Mouse (Mus musculus): ENCODE measurements around the gene Eef1a1. TPM values are rescaled to one million over a fixed set of nuclear protein-coding genes. Genes with fewer than 3 reads are reported as not detected.
"Not testable (repeated sequence)": the region's sequence is repeated elsewhere in the genome, so short reads cannot be mapped to it uniquely, and the experiment has no call there.

Eef1a1 gene
- 20,259 and 20,522 TPM in 2 replicates for total RNA-seq (2015)
- total RNA-seq (2017): 11,199 and 11,450 TPM in 2 replicates

DNA sequence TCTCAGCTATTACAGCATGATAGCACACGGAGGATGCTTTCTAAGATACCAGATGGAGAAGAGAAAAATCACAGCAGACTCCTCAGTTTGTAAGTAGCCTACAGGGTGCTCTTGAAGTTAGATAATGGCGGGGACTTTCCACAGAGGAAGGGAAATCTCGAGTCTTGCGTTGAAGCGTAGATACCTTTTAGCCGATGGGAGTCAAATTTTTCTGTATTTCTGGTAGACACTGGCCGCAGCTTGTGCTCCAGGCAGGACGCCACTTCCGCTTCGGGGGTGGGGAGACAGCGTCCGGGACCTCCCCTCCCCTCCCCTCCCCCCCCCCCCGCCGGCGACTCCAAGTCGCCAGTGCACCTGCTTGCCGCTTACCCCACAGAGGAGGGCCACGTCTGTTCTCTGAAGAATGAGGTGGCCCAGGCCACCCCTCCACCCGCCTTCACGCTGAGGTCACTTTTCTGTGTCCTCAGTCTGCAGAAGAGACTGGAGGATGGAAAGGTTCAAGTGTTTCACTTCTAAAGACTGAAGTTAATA lies at the start of gene Eef1a1:
Eef1a1 (minus strand) TSS at position 262 of the 531 bp plus-strand sequence.
- peak; percentile 76 for ATAC-seq (replicated peaks; ENCODE audit: poor library complexity)

DNA sequence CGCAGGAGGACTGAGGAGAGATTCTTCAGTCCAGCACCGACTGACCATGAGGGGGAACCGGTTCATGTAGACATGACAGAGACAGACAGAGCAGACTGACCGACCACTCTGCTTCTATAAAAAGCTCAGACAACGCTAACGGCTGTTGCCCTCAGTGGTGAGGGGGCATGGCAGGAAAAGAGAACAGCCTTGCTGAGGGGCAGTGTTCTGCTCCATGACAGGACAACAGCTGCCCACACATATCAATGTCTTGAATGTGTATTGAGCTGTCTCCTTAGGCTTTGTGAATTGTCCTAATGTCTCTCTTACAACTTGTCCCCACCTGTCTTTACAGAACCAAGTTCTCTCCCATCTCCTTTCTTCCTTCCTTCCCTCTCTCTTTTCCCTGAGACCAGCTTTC lies 49.5 kb upstream of the Eef1a1 start:
- no peak for ATAC-seq (replicated peaks; ENCODE audit: poor library complexity)

DNA sequence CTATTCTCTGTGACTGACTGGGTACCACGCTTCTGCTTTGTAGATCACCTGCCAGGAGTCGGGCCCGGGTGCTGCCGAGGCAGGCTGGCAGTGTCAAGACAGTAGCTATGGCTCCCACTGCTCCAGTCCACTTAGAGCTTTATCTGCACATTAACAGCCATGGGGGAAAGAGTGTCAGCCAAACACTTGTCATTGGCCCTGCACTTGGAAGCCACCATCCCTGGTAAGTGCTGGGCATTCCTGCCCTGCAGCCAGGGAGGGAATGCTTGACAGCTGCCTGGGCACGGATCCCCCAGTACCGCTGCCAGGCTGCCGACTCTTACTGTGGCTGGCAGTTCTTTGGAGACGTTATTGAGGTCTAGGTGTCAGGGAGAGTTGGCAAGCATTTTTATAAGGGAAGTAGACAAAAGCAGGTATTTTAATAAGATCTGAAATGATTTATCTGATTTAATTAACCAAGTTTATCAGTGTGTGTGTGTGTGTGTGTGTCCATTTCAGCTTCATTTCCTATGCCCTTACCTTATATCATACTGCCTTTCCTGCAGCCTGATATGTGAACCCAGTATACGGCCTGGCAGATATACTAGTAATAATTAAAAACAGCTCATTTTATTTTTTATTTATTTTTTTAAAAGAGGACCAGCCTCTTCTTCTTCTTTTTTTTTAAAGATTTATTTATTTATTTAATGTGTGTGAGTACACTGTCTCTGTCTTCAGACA lies 48.4 kb upstream of the Eef1a1 start:
- ATAC-seq (replicated peaks; ENCODE audit: poor library complexity): no peak

DNA sequence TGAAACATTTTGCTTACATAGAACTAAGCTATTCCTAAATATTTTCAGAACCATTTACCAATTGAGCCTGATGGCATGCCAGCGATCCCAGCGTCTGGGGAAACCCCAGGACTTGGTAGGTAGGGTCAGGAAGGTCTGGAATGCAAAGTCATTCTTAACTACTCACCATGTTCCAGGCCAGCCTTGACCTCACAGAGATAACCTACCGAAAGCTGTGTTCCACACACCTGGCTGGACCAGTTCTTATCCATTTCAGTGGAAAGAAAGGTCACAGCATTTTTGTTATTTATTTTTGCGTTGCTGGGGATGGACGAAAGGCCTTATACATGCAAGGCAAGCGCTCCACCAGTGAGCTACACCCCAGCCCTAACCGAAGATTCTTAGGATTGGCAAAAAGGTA lies 45.7 kb upstream of the Eef1a1 start:
- no peak for ATAC-seq (replicated peaks; ENCODE audit: poor library complexity)

DNA sequence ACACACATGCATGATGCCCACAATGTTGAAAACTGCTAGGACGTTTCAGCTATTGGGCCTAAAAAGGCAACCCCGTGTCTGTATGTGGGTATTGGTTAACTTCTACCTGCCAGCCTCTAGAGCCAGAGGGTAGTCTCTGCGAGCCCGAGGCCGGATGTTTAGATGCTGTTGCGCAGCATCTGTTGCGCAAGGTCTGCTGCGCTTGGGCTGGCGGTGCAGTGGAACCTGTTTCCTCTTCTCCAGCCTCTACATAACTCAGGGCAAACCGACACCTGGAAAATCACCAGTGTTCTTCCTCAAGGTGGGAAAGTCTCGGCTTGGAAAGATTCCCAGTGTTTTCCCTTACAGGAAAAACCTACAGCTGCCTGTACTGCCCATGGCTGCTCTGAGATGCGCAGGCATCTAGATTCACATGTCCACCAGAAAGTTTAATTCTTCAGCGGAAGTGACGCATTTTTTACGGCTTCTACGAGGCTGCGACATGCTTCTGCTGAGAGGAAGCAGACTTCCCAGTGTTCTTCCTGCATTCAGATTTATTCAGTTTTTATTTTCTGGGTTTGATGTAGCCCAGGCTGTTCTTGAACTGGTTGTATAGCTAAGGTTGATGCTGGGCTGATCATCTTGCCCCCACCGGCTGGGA lies 44.5 kb upstream of the Eef1a1 start:
- ATAC-seq (replicated peaks; ENCODE audit: poor library complexity): peak; percentile 95

GRCm38 (mm10) chr9:78532341-78532819 lies 43.4 kb upstream of the Eef1a1 start:
- no peak; the same call in 1 of the 2 replicates for ATAC-seq (replicated peaks; ENCODE audit: poor library complexity)

DNA sequence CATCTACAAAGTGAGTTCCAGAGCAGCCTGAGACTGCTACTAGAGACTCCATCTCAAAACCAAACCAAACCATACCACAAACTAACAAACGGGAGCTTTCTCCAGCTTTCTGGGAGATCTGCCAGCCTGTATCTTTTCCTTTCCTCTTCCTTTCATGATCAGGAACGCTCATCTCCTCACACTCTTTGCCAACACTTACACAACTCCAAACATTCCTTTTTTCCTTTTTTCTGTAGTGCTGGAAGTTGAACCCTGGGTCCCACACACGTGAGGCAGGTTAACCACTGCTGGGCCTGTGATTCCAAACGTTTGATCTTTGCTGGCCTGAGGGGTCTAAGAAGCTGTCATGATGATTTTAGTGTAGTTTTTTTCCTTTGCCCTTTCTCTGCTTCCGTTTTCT lies 42.9 kb upstream of the Eef1a1 start:
- no peak for ATAC-seq (replicated peaks; ENCODE audit: poor library complexity)

GRCm38 (mm10) chr9:78527767-78528381 lies 38.9 kb upstream of the Eef1a1 start:
- ATAC-seq (replicated peaks; ENCODE audit: poor library complexity): peak; percentile 82

DNA sequence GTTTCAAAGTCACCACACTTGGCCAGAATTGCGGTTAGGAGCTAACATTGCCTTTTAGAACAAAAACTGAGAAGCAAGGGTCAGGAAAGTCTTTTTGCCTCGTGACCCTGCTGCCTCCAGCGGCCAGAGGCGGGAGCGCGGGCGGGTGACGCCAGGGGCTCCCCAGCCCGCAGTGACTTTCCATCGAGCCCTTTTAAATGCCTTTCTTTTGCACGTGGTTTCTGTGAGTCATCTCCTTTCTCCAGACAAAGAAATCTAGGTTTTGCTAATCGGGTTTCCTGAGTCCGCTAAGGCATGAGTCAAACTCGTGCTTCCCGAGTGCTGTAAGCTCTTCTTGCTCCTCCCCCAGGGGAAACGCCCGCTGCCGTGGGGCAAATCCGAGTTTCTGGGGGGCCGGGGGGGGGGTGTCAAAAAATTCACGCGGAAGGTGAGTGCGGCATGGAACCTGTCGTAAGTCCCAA lies 38.4 kb upstream of the Eef1a1 start:
- peak; percentile 80 for ATAC-seq (replicated peaks; ENCODE audit: poor library complexity)

GRCm38 (mm10) chr9:78526206-78526605 lies 37.3 kb upstream of the Eef1a1 start:
- ATAC-seq (replicated peaks; ENCODE audit: poor library complexity): no peak

- no peak for ATAC-seq (replicated peaks; ENCODE audit: poor library complexity)
Measured at GRCm38 (mm10) chr9:78525451-78526135, 36.6 kb upstream of the Eef1a1 start.

GRCm38 (mm10) chr9:78521689-78522088 lies 32.7 kb upstream of the Eef1a1 start:
- ATAC-seq (replicated peaks; ENCODE audit: poor library complexity): peak; percentile 89

GRCm38 (mm10) chr9:78520780-78521601 lies 32.0 kb upstream of the Eef1a1 start:
- peak; percentile 63 for ATAC-seq (replicated peaks; ENCODE audit: poor library complexity)

- no peak for ATAC-seq (replicated peaks; ENCODE audit: poor library complexity)
Measured at GRCm38 (mm10) chr9:78520127-78520779, 31.3 kb upstream of the Eef1a1 start.

DNA sequence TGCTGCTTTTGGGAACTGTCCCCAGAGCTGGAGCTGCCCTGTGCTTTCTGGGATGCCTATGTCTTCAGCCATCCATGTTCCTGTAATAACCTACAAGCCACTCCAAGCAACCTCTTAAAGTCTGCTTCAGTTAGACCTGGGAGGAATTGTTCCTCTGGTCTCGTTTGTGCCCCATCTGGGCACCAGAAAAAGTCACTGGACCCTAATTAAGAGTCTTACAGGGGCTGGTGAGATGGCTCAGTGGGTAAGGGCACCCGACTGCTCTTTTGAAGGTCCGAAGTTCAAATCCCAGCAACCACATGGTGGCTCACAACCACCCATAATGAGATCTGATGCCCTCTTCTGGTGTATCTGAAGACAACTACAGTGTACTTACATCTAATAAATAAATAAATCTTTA lies 28.3 kb upstream of the Eef1a1 start:
- not testable (repeated sequence) for ATAC-seq (replicated peaks; ENCODE audit: poor library complexity)

- ATAC-seq (replicated peaks; ENCODE audit: poor library complexity): peak; percentile 74
Measured at GRCm38 (mm10) chr9:78516125-78516524, 27.2 kb upstream of the Eef1a1 start.

GRCm38 (mm10) chr9:78514681-78515080 lies 25.7 kb upstream of the Eef1a1 start:
- ATAC-seq (replicated peaks; ENCODE audit: poor library complexity): no peak

DNA sequence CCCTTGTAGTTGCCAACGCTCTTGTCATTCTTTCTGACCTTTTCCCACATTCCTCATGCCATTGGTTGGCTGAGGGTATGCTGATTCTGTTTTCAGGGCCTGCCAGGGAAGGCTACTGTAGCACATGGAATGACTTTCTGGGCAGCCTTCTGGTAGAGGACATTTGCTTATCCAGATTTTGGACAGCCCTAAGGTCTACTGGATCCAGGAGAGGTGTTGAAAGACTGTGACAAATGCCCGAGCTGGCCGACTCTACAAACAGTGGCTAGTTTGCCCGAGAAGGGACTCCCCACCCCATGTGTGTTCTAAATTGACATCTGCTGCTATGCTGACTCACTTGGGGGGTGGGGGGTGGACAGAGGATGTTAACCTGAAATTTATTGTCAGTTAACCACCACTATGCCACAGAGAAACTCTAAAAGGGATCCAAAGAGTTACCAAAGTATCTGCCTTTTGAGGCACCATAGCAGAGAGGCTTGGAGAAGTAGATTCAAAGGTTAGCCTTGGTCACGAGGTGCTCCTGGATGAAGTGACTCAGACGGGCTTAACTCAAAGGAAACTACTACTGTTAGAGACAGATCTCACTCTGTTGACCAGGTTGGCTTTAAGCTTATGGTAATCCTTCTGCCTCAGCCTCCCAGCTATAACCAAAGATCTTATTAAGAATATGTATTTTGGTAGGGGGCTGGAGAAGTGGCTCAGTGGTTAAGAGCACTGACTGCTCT lies 25.0 kb upstream of the Eef1a1 start:
- ATAC-seq (replicated peaks; ENCODE audit: poor library complexity): no peak; the same call in 1 of the 2 replicates

DNA sequence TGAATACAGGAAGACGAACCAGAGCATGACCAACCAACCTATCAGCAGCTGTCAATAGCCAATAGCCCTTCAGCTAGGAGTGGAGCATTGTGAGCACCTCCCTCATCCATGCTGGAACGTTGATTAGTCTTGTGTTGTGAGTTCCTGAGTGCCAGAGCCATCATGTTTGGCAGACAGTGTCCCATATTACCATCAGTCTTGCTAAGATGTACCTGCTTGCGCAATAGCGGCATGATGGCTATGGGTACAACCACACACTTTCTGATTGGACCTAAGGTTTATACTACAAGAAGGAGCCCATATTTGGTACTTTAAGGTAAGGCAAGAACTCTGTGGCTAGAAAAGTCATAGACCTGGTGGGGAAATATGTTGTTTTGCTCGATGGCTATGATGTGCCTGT lies 22.8 kb upstream of the Eef1a1 start:
- no peak for ATAC-seq (replicated peaks; ENCODE audit: poor library complexity)
